Mouse (Mus musculus) c-Kit-positive CD71-positive TER-119-positive erythroid progenitor cells, embryonic 14.5 days (primary cell): ENCODE data around the gene Spocd1.
"Not testable (repeated sequence)": the region's sequence is repeated elsewhere in the genome, so short reads cannot be mapped to it uniquely, and the experiment has no call there.

Experiments used
- DNase-seq: peaks from one replicate; pipeline ENCODE4 v3.0.0-alpha.2; 2013; ENCODE audit warnings: low spot score

The Spocd1 gene

GRCm38 (mm10) chr4:129928949-129929348 lies at the start of gene Spocd1:
TSS of gene Spocd1 (plus strand) at chr4:129929249.
- DNase-seq: no peak

GRCm38 (mm10) chr4:129880615-129881014 lies 48.4 kb upstream of the Spocd1 start:
- no peak for DNase-seq

GRCm38 (mm10) chr4:129881661-129882060 lies 47.4 kb upstream of the Spocd1 start:
- no peak for DNase-seq

- DNase-seq: no peak
Measured at GRCm38 (mm10) chr4:129882555-129883293, 46.3 kb upstream of the Spocd1 start.

- no peak for DNase-seq
Measured at GRCm38 (mm10) chr4:129884041-129884930, 44.8 kb upstream of the Spocd1 start.

GRCm38 (mm10) chr4:129889661-129890060 lies 39.4 kb upstream of the Spocd1 start:
- no peak for DNase-seq

GRCm38 (mm10) chr4:129890094-129890493 lies 39.0 kb upstream of the Spocd1 start:
- no peak for DNase-seq

- DNase-seq: no peak
Measured at GRCm38 (mm10) chr4:129894861-129895260, 34.2 kb upstream of the Spocd1 start.

GRCm38 (mm10) chr4:129898815-129899214 lies 30.2 kb upstream of the Spocd1 start:
- not testable (repeated sequence) for DNase-seq

GRCm38 (mm10) chr4:129902394-129902793 lies 26.7 kb upstream of the Spocd1 start:
- no peak for DNase-seq

GRCm38 (mm10) chr4:129903577-129903976 lies 25.5 kb upstream of the Spocd1 start:
- no peak for DNase-seq

GRCm38 (mm10) chr4:129905032-129905431 lies 24.0 kb upstream of the Spocd1 start:
- no peak for DNase-seq

GRCm38 (mm10) chr4:129906016-129906415 lies 23.0 kb upstream of the Spocd1 start:
- no peak for DNase-seq

GRCm38 (mm10) chr4:129908836-129909235 lies 20.2 kb upstream of the Spocd1 start:
- no peak for DNase-seq

GRCm38 (mm10) chr4:129909261-129909731 lies 19.8 kb upstream of the Spocd1 start:
- DNase-seq: no peak

- no peak for DNase-seq
Measured at GRCm38 (mm10) chr4:129912998-129913397, 16.1 kb upstream of the Spocd1 start.

GRCm38 (mm10) chr4:129913761-129914644 lies 15.0 kb upstream of the Spocd1 start:
- DNase-seq: no peak

GRCm38 (mm10) chr4:129914686-129915085 lies 14.4 kb upstream of the Spocd1 start:
- no peak for DNase-seq

- no peak for DNase-seq
Measured at GRCm38 (mm10) chr4:129915349-129915988, 13.6 kb upstream of the Spocd1 start.

- no peak for DNase-seq
Measured at GRCm38 (mm10) chr4:129916159-129916558, 12.9 kb upstream of the Spocd1 start.

GRCm38 (mm10) chr4:129917016-129917603 lies 11.9 kb upstream of the Spocd1 start:
- DNase-seq: no peak
